Comparison of ENCODE assay signal across 10 mouse cellular contexts in genomic region chr1:153037353-153038345, GRCm38 (mm10).
DNase-seq lines count a peak whose midpoint lies in the region; ATAC-seq and TF ChIP-seq lines count a peak whose summit lies in the region.
"Had no signal": no experiment of that assay in that cellular context is flagged by ENCODE, and none has a peak within 500 bp of the region (broad histone marks: within the 10 kb centered on the region; RNA-seq: fewer than 3 reads in every experiment).

No protein-coding gene starts in this region.

- H3K4me1 ChIP-seq in embryonic facial prominence, embryonic 14.5 days (ENCODE audit: control insufficient read depth, insufficient read depth, low read length), result 0 out of 2 replicates have a peak, but pooled peaks cover 2% of the 10 kb centered on the region
- 0 out of 2 replicates have a peak, but pooled peaks cover 17% of the 10 kb centered on the region for H3K4me1 ChIP-seq in hindbrain, postnatal 0 days (ENCODE audit: insufficient read depth, low read length)
- H3K4me1 ChIP-seq in neural tube, embryonic 13.5 days (replicated peaks), result peaks cover 66% of the 10 kb centered on the region
- H3K4me1 ChIP-seq in liver, embryonic 12.5 days, result peaks cover 8% of the 10 kb centered on the region

- no peak overlapping the region for H3K9ac ChIP-seq in embryonic facial prominence, embryonic 14.5 days (ENCODE audit: low read depth, low read length)
- H3K9ac ChIP-seq in hindbrain, postnatal 0 days (replicated peaks; ENCODE audit: low read length), result no peak overlapping the region
- no peak overlapping the region for H3K9ac ChIP-seq in neural tube, embryonic 13.5 days
- H3K9ac ChIP-seq in liver, embryonic 12.5 days, result no peak overlapping the region
- H3K9ac ChIP-seq: limb, embryonic 13.5 days had no signal

- peak; percentile 82 for DNase-seq in retina, postnatal 1 day
- DNase-seq in retina, embryonic 14.5 days (ENCODE audit: low spot score), result no peak
- no peak for DNase-seq in embryonic facial prominence, embryonic 14.5 days (ENCODE audit: low spot score)
- DNase-seq in hindbrain, postnatal 0 days (ENCODE audit: low spot score), result peak; percentile 66
- DNase-seq in ovary, postnatal 10 days (ENCODE audit: low spot score), result no peak
- no peak for DNase-seq in thymus, postnatal 4 days
- DNase-seq: kidney, adult 9 months had no signal

- no peak overlapping the region for H3K4me2 ChIP-seq in embryonic facial prominence, embryonic 14.5 days (ENCODE audit: low read depth, low read length)
- no peak overlapping the region for H3K4me2 ChIP-seq in hindbrain, postnatal 0 days (ENCODE audit: low read depth, low read length)
- no peak overlapping the region for H3K4me2 ChIP-seq in neural tube, embryonic 13.5 days
- no peak overlapping the region for H3K4me2 ChIP-seq in liver, embryonic 12.5 days
- H3K4me2 ChIP-seq: limb, embryonic 13.5 days had no signal

- no peaks in the 10 kb centered on the region for H3K9me3 ChIP-seq in embryonic facial prominence, embryonic 14.5 days (ENCODE audit: control insufficient read depth, low read length)
- no peaks in the 10 kb centered on the region for H3K9me3 ChIP-seq in hindbrain, postnatal 0 days (ENCODE audit: low read length)
- H3K9me3 ChIP-seq in neural tube, embryonic 13.5 days, result no peaks in the 10 kb centered on the region
- no peaks in the 10 kb centered on the region for H3K9me3 ChIP-seq in liver, embryonic 12.5 days (replicated peaks)
- H3K9me3 ChIP-seq: limb, embryonic 13.5 days had no signal

- H3K4me3 ChIP-seq in embryonic facial prominence, embryonic 14.5 days (ENCODE audit: low read depth, low read length), result no peak overlapping the region
- no peak overlapping the region for H3K4me3 ChIP-seq in hindbrain, postnatal 0 days (ENCODE audit: low read length)
- no peak overlapping the region for H3K4me3 ChIP-seq in neural tube, embryonic 13.5 days
- no peak overlapping the region for H3K4me3 ChIP-seq in liver, embryonic 12.5 days
- H3K4me3 ChIP-seq: limb, embryonic 13.5 days had no signal

- 70% methylated on average over 10 of the region's 10 CpGs for WGBS in embryonic facial prominence, embryonic 14.5 days
- WGBS in hindbrain, postnatal 0 days, result 36% methylated on average over 10 of the region's 10 CpGs
- WGBS in neural tube, embryonic 13.5 days, result 51% methylated on average over 10 of the region's 10 CpGs
- WGBS in liver, embryonic 12.5 days (ENCODE audit: insufficient replicate concordance), result 71% methylated on average over 10 of the region's 10 CpGs

- peak; percentile 16 for TF ChIP-seq CTCF in hindbrain, postnatal 0 days (IDR thresholded peaks at IDR 0.05; ENCODE audit: low read depth)

- H3K27ac ChIP-seq in embryonic facial prominence, embryonic 14.5 days (replicated peaks; ENCODE audit: low read depth, low read length), result no peak overlapping the region
- H3K27ac ChIP-seq in hindbrain, postnatal 0 days, result peak overlapping the region; percentile 36; the same call in 1 of the 2 replicates
- H3K27ac ChIP-seq in neural tube, embryonic 13.5 days (replicated peaks), result peak overlapping the region; percentile 46
- no peak overlapping the region for H3K27ac ChIP-seq in liver, embryonic 12.5 days
- H3K27ac ChIP-seq: limb, embryonic 13.5 days had no signal

- no peaks in the 10 kb centered on the region for H3K36me3 ChIP-seq in embryonic facial prominence, embryonic 14.5 days (ENCODE audit: control insufficient read depth, insufficient read depth, low read length)
- H3K36me3 ChIP-seq in hindbrain, postnatal 0 days (ENCODE audit: insufficient read depth, low read length), result no peaks in the 10 kb centered on the region; the same call in 1 of the 2 replicates
- 0 out of 2 replicates have a peak, but pooled peaks cover 3% of the 10 kb centered on the region for H3K36me3 ChIP-seq in neural tube, embryonic 13.5 days
- no peaks in the 10 kb centered on the region for H3K36me3 ChIP-seq in liver, embryonic 12.5 days
- H3K36me3 ChIP-seq: limb, embryonic 13.5 days had no signal

- H3K27me3 ChIP-seq in embryonic facial prominence, embryonic 14.5 days (replicated peaks; ENCODE audit: control insufficient read depth, insufficient read depth, low read length), result no peaks in the 10 kb centered on the region
- no peaks in the 10 kb centered on the region for H3K27me3 ChIP-seq in hindbrain, postnatal 0 days (ENCODE audit: insufficient read depth, low read length)
- H3K27me3 ChIP-seq in neural tube, embryonic 13.5 days, result 0 out of 2 replicates have a peak, but pooled peaks cover 3% of the 10 kb centered on the region
- H3K27me3 ChIP-seq in liver, embryonic 12.5 days (replicated peaks), result no peaks in the 10 kb centered on the region
- H3K27me3 ChIP-seq: limb, embryonic 13.5 days had no signal

- 0 out of 2 replicates have a peak, but pooled peaks have one; percentile 28 for ATAC-seq in embryonic facial prominence, embryonic 14.5 days (ENCODE audit: low read depth)
- ATAC-seq in hindbrain, postnatal 0 days, result peak; percentile 82
- peak; percentile 18; the same call in 1 of the 2 replicates for ATAC-seq in neural tube, embryonic 13.5 days (ENCODE audit: low read depth)
- ATAC-seq in liver, embryonic 12.5 days, result no peak

Comparison
In these comparisons a context has a peak if more than half of its experiments do, and no peak if none do; other contexts are left out.
1. DNase-seq: peak in retina, postnatal 1 day (single experiment) and hindbrain, postnatal 0 days (single experiment); none in retina, embryonic 14.5 days (single experiment), embryonic facial prominence, embryonic 14.5 days (single experiment), ovary, postnatal 10 days (single experiment) and thymus, postnatal 4 days (single experiment).
2. H3K27ac ChIP-seq: peak in hindbrain, postnatal 0 days (single experiment) and neural tube, embryonic 13.5 days (single experiment); none in embryonic facial prominence, embryonic 14.5 days (single experiment) and liver, embryonic 12.5 days (single experiment).